Mouse (Mus musculus): Measurements from ENCODE around the gene Eme2. TPM values are rescaled to one million over a fixed set of nuclear protein-coding genes. Genes with fewer than 3 reads are reported as not detected.

Gene Eme2
- polyA plus RNA-seq, 1 experiment from 2014 or later = 27.3 TPM

- peak; percentile 65; the same call in 1 of the 2 replicates for ATAC-seq
- Histone ChIP-seq H3K27me3 (replicated peaks) (no peaks in the 10 kb centered on the region), H3K27ac (no peak overlapping the region), H3K9me3 (no peaks in the 10 kb centered on the region), H3K36me3 (peaks cover 8% of the 10 kb centered on the region; the same call in 1 of the 2 replicates), H3K9ac (no peak overlapping the region), H3K4me2 (replicated peaks) (no peak overlapping the region), H3K4me3 (replicated peaks) (no peak overlapping the region), H3K4me1 (replicated peaks) (no peaks in the 10 kb centered on the region)
- WGBS = 88% methylated on average over 6 of the region's 6 CpGs
These were observed 35.9 kb downstream of the Eme2 start for GRCm38 (mm10) chr17:24858967-24859366.

GRCm38 (mm10) chr17:24857831-24858470, 36.9 kb downstream of the Eme2 start:
- Histone ChIP-seq H3K4me2 (replicated peaks) (no peak overlapping the region), H3K4me1 (replicated peaks) (no peaks in the 10 kb centered on the region), H3K36me3 (peaks cover 11% of the 10 kb centered on the region; the same call in 1 of the 2 replicates), H3K9me3 (no peaks in the 10 kb centered on the region), H3K27me3 (replicated peaks) (no peaks in the 10 kb centered on the region), H3K4me3 (replicated peaks) (no peak overlapping the region), H3K9ac (no peak overlapping the region), H3K27ac (no peak overlapping the region)
- 86% methylated on average over 8 of the region's 8 CpGs for WGBS
- ATAC-seq = no peak

DNA sequence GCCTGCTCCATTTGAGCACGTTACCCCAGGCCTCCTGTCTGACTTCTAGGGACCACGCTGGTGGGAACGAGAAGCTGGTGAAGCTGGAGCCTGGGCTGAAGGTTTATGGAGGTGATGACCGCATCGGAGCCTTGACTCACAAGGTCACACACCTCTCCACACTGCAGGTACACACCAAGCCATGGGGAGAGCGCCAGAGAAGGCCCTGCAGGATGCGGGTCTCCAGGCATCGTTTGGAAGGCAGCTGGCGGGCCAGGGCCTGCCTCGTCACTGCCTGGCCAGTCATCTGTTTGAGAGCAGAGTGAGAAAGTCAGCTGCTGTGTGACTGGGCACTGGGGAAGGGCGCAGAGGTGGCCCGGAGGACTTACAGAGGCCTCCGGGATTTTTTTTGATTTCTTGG, 38.3 kb downstream of the Eme2 start:
- Histone ChIP-seq H3K4me2 (replicated peaks) (no peak overlapping the region), H3K27ac (no peak overlapping the region), H3K4me1 (replicated peaks) (no peaks in the 10 kb centered on the region), H3K9me3 (no peaks in the 10 kb centered on the region), H3K27me3 (replicated peaks) (no peaks in the 10 kb centered on the region), H3K9ac (no peak overlapping the region), H3K36me3 (peaks cover 8% of the 10 kb centered on the region; the same call in 1 of the 2 replicates), H3K4me3 (replicated peaks) (no peak overlapping the region)
- WGBS = 89% methylated on average over 13 of the region's 13 CpGs
- no peak for ATAC-seq

DNA sequence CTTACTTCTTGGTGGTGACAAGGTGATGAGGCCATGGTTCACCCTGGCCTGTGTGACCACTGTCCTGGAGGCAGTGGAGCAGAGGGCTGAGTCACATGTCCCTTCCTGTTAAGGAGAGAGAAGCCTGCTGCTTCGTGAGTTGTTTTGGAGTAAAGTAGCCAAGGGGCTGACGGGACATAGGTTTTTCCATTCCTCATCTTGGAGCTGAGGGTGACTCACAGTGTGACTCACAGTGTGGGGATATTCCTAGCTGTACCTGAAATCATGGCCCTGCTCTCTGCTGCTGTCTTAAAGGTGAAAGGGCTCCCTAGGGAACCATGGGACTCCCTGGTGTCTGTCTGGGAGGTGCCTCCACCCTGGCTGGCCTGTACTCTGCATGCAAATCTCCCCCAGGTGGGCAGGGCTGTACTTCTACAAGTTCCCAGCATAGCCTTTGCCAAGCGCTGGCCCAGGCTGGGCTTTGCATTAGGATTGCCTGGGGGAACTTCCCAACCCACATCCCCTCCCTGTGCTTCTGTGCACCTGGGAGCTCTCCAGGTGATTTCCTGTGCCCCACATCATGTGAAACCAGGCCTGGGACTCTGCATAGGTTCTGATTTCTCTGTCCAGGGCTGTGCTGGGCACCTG, 38.9 kb downstream of the Eme2 start:
- WGBS = 82% methylated on average over 3 of the region's 3 CpGs
- Histone ChIP-seq H3K9ac (no peak overlapping the region), H3K27me3 (replicated peaks) (no peaks in the 10 kb centered on the region), H3K4me1 (replicated peaks) (peaks cover 4% of the 10 kb centered on the region; the same call in 1 of the 2 replicates), H3K4me2 (replicated peaks) (no peak overlapping the region), H3K27ac (no peak overlapping the region), H3K4me3 (replicated peaks) (no peak overlapping the region), H3K9me3 (no peaks in the 10 kb centered on the region), H3K36me3 (peaks cover 8% of the 10 kb centered on the region; the same call in 1 of the 2 replicates)
- no peak for ATAC-seq

- H3K4me2 ChIP-seq (replicated peaks) = peak overlapping the region; percentile 86
- peaks cover 12% of the 10 kb centered on the region for H3K4me1 ChIP-seq (replicated peaks)
- peaks cover 8% of the 10 kb centered on the region; the same call in 1 of the 2 replicates for H3K36me3 ChIP-seq
- H3K4me3 ChIP-seq (replicated peaks) = peak overlapping the region; percentile 90
- H3K9me3 ChIP-seq = no peaks in the 10 kb centered on the region
- 0 out of 2 replicates have a peak overlapping the region, but pooled peaks have one; percentile 2 for H3K9ac ChIP-seq
- no peak overlapping the region for H3K27ac ChIP-seq
- no peak for ATAC-seq
- H3K27me3 ChIP-seq (replicated peaks) = no peaks in the 10 kb centered on the region
- 79% methylated on average over 10 of the region's 10 CpGs for WGBS
These were observed 43.3 kb downstream of the Eme2 start for GRCm38 (mm10) chr17:24851381-24852125.

DNA sequence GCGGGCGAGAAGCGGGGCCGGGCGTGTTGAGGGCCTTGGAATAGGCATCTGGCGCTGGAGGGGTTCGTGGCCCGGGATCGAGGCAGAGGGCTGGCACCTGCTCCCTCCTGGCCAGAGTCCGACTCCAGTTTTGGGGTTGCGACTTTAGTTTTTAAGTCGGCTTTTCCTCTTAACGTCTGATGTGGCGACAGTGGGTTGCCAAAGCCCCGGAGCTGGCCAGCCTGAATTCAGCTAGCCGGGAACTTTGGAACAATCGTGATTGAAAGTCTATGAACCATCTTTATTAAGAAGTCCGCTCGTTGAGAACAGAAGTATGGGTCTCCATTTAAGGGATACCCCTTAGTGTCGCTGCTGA, 44.1 kb downstream of the Eme2 start:
- Histone ChIP-seq H3K9me3 (no peaks in the 10 kb centered on the region), H3K4me2 (replicated peaks) (peak overlapping the region; percentile 86), H3K27me3 (replicated peaks) (no peaks in the 10 kb centered on the region), H3K9ac (peak overlapping the region; percentile 68), H3K27ac (no peak overlapping the region), H3K4me1 (replicated peaks) (peaks cover 12% of the 10 kb centered on the region), H3K36me3 (peaks cover 8% of the 10 kb centered on the region; the same call in 1 of the 2 replicates), H3K4me3 (replicated peaks) (peak overlapping the region; percentile 90)
- ATAC-seq = no peak
- WGBS = 1% methylated on average over 20 of the region's 20 CpGs

GRCm38 (mm10) chr17:24850065-24850772, 44.7 kb downstream of the Eme2 start, which contains the start of gene Fahd1:
TSS of gene Fahd1 (minus strand) at chr17:24850364.
- Histone ChIP-seq H3K4me2 (replicated peaks) (peak within 1 kb of the TSS; percentile 86), H3K27ac (peak within 1 kb of the TSS; percentile 95), H3K4me1 (replicated peaks) (peaks cover 12% of the 10 kb centered on the region), H3K36me3 (peaks cover 8% of the 10 kb centered on the region; the same call in 1 of the 2 replicates), H3K4me3 (replicated peaks) (peak within 1 kb of the TSS; percentile 90), H3K9ac (peak within 1 kb of the TSS; percentile 73), H3K9me3 (no peaks in the 10 kb centered on the region), H3K27me3 (replicated peaks) (no peaks in the 10 kb centered on the region)
- ATAC-seq = peak; percentile 98
- under 1% methylated on average over 58 of the region's 58 CpGs for WGBS

DNA sequence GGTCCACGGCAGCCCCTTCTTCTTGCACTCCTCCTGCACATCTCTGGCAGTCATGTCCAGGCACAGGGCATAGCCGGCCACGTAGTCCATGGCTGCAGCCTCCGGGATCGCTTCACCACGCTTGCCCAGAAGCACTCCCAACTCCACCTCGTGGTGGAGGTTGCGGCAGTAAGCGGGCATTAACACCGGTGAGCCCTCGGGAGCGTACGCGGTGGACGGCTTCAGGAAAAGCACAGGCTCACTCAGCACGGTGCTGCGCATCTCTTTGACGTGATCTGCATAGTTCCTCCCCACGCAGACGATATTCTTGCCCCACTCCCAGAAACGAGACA, 45.2 kb downstream of the Eme2 start:
- WGBS = under 1% methylated on average over 21 of the region's 21 CpGs
- peaks cover 12% of the 10 kb centered on the region for H3K4me1 ChIP-seq (replicated peaks)

DNA sequence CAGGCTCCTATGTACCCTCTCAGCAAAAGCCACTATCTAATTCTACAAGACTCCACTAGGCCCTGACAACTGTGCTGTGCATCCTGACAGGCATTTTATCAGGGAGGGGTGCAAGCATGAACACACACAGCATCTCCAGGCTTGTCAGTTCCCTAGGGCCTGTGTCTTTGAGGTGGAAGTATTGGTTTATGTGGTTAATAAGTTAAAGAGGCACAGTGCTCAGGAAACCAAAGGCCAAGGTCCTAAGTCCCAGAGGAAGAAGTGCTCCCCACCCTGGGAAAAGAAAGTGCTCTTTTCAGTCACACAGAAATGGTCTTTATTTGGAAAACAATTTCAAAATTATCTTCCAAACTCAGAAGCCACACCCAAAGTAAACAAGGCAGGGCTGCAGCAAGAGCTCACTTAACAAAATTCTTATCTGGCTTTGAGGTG, 46.3 kb downstream of the Eme2 start:
- Histone ChIP-seq H3K9ac (no peak overlapping the region), H3K4me2 (replicated peaks) (peak overlapping the region; percentile 86), H3K36me3 (peaks cover 5% of the 10 kb centered on the region; the same call in 1 of the 2 replicates), H3K9me3 (no peaks in the 10 kb centered on the region), H3K27me3 (replicated peaks) (no peaks in the 10 kb centered on the region), H3K27ac (peak overlapping the region; percentile 51), H3K4me3 (replicated peaks) (peak overlapping the region; percentile 90), H3K4me1 (replicated peaks) (peaks cover 12% of the 10 kb centered on the region)
- ATAC-seq = no peak; the same call in 1 of the 2 replicates

More for the DNA sequence above, 45.2 kb downstream of the Eme2 start:
- Histone ChIP-seq H3K27ac (peak overlapping the region; percentile 95), H3K36me3 (peaks cover 8% of the 10 kb centered on the region; the same call in 1 of the 2 replicates), H3K9ac (peak overlapping the region; percentile 73), H3K27me3 (replicated peaks) (no peaks in the 10 kb centered on the region), H3K9me3 (no peaks in the 10 kb centered on the region), H3K4me2 (replicated peaks) (peak overlapping the region; percentile 86), H3K4me3 (replicated peaks) (peak overlapping the region; percentile 90)
- peak; percentile 60 for ATAC-seq

GRCm38 (mm10) chr17:24847386-24847785, 47.5 kb downstream of the Eme2 start:
- Histone ChIP-seq H3K9ac (no peak overlapping the region), H3K36me3 (no peaks in the 10 kb centered on the region), H3K27ac (no peak overlapping the region), H3K4me3 (replicated peaks) (no peak overlapping the region), H3K4me1 (replicated peaks) (peaks cover 12% of the 10 kb centered on the region), H3K4me2 (replicated peaks) (no peak overlapping the region), H3K27me3 (replicated peaks) (no peaks in the 10 kb centered on the region), H3K9me3 (no peaks in the 10 kb centered on the region)
- 89% methylated on average over 1 of the region's 1 CpGs for WGBS
- ATAC-seq = no peak

DNA sequence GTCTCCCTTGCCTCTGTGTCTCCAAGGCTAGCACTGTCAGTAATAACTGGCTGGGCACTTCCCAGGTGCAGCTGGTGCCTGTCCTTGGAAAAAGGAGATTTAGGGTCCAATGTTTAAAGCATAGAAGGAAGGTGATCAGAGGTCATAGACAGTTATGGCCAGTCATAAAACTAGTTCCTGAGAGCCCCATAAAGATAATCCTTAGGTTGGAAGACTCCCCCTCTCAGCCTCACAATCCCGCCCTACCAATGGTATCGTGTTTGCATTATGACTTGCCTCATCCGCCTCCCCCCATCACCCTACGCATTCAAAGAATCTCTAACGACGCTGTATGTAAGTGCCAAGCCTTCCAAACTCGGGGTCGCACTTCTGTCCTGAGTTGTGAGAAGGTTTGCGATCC, 50.4 kb downstream of the Eme2 start:
- 35% methylated on average over 9 of the region's 9 CpGs for WGBS
- ATAC-seq = peak; percentile 80
- Histone ChIP-seq H3K9ac (no peak overlapping the region), H3K27me3 (replicated peaks) (0 out of 2 replicates have a peak, but pooled peaks cover 3% of the 10 kb centered on the region), H3K27ac (peak overlapping the region; percentile 78), H3K4me3 (replicated peaks) (no peak overlapping the region), H3K9me3 (no peaks in the 10 kb centered on the region), H3K4me1 (replicated peaks) (peaks cover 5% of the 10 kb centered on the region), H3K36me3 (no peaks in the 10 kb centered on the region), H3K4me2 (replicated peaks) (peak overlapping the region; percentile 1; the same call in 1 of the 2 replicates)
